Comparison of ENCODE assay signal across 8 mouse cellular contexts in genomic region chr17:27520557-27520956, GRCm38 (mm10). TPM values are rescaled to one million over a fixed set of nuclear protein-coding genes. Genes with fewer than 3 reads are reported as not detected.
DNase-seq lines count a peak whose midpoint lies in the region; ATAC-seq and TF ChIP-seq lines count a peak whose summit lies in the region.

No protein-coding gene starts in this region.

- under 1% methylated on average over 27 of the region's 27 CpGs for WGBS in forebrain, embryonic 12.5 days
- WGBS in intestine, embryonic 15.5 days: under 1% methylated on average over 27 of the region's 27 CpGs
- under 1% methylated on average over 27 of the region's 27 CpGs for WGBS in limb, embryonic 15.5 days

- peak overlapping the region; percentile 34 for H3K4me2 ChIP-seq in forebrain, embryonic 12.5 days
- peak overlapping the region; percentile 41 for H3K4me2 ChIP-seq in intestine, embryonic 15.5 days (replicated peaks)
- H3K4me2 ChIP-seq in limb, embryonic 15.5 days: peak overlapping the region; percentile 22; the same call in 1 of the 2 replicates

- no peak overlapping the region for H3K27ac ChIP-seq in forebrain, embryonic 12.5 days
- no peak overlapping the region for H3K27ac ChIP-seq in intestine, embryonic 15.5 days
- no peak overlapping the region for H3K27ac ChIP-seq in limb, embryonic 15.5 days
- no peak overlapping the region for H3K27ac ChIP-seq in testis, adult 2 months (ENCODE audit: control insufficient read depth, insufficient read depth, low read depth, low read length)

- no peak for TF ChIP-seq POLR2A in brain, embryonic 14.5 days (IDR thresholded peaks at IDR 0.05; ENCODE audit: borderline replicate concordance, extremely low read depth, insufficient read depth, insufficient read length, poor library complexity, severe bottlenecking)
- no peak for TF ChIP-seq POLR2A in testis, adult 2 months (IDR thresholded peaks at IDR 0.05; ENCODE audit: control insufficient read depth, low read depth, low read length)

- peak; percentile 94 for TF ChIP-seq CTCF in brain, embryonic 14.5 days (IDR thresholded peaks at IDR 0.05; ENCODE audit: borderline replicate concordance, extremely low read depth, insufficient read depth, insufficient read length)
- TF ChIP-seq CTCF in testis, adult 2 months (IDR thresholded peaks at IDR 0.05; ENCODE audit: control insufficient read depth, insufficient read depth, insufficient replicate concordance, low read depth, low read length): peak; percentile 98

- H3K4me3 ChIP-seq in forebrain, embryonic 12.5 days (replicated peaks): 0 out of 2 replicates have a peak overlapping the region, but pooled peaks have one; percentile 5
- H3K4me3 ChIP-seq in intestine, embryonic 15.5 days (replicated peaks): no peak overlapping the region; the same call in 1 of the 2 replicates
- H3K4me3 ChIP-seq in limb, embryonic 15.5 days: no peak overlapping the region
- peak overlapping the region; percentile 63 for H3K4me3 ChIP-seq in testis, adult 2 months (ENCODE audit: control insufficient read depth, low read depth, low read length)

- DNase-seq in kidney, adult 18-20 months: peak; percentile 64
- no peak for DNase-seq in kidney, adult 11 months
- DNase-seq in brain, embryonic 14.5 days (ENCODE audit: low read depth): peak; percentile 63
- DNase-seq in naive thymus-derived CD4-positive, alpha-beta T cell, adult 2 months (ENCODE audit: low read depth): peak; percentile 80

- no peaks in the 10 kb centered on the region for H3K9me3 ChIP-seq in forebrain, embryonic 12.5 days
- H3K9me3 ChIP-seq in intestine, embryonic 15.5 days: no peaks in the 10 kb centered on the region
- H3K9me3 ChIP-seq in limb, embryonic 15.5 days: 0 out of 2 replicates have a peak, but pooled peaks cover 1% of the 10 kb centered on the region

- H3K4me1 ChIP-seq in forebrain, embryonic 12.5 days: peaks cover 30% of the 10 kb centered on the region
- no peaks in the 10 kb centered on the region for H3K4me1 ChIP-seq in intestine, embryonic 15.5 days (replicated peaks)
- H3K4me1 ChIP-seq in limb, embryonic 15.5 days: peaks cover 4% of the 10 kb centered on the region
- H3K4me1 ChIP-seq in testis, adult 2 months (ENCODE audit: control insufficient read depth, insufficient read depth, low read length): peaks cover 6% of the 10 kb centered on the region

- H3K9ac ChIP-seq in forebrain, embryonic 12.5 days: no peak overlapping the region
- H3K9ac ChIP-seq in intestine, embryonic 15.5 days: no peak overlapping the region
- H3K9ac ChIP-seq in limb, embryonic 15.5 days: no peak overlapping the region

- H3K27me3 ChIP-seq in forebrain, embryonic 12.5 days: peaks cover 67% of the 10 kb centered on the region
- H3K27me3 ChIP-seq in intestine, embryonic 15.5 days (replicated peaks): peaks cover 43% of the 10 kb centered on the region
- H3K27me3 ChIP-seq in limb, embryonic 15.5 days: peaks cover 66% of the 10 kb centered on the region
- H3K27me3 ChIP-seq in testis, adult 2 months (ENCODE audit: control insufficient read depth, insufficient read depth, low read length): no peaks in the 10 kb centered on the region

- no peaks in the 10 kb centered on the region for H3K36me3 ChIP-seq in forebrain, embryonic 12.5 days (replicated peaks)
- no peaks in the 10 kb centered on the region for H3K36me3 ChIP-seq in intestine, embryonic 15.5 days
- H3K36me3 ChIP-seq in limb, embryonic 15.5 days: no peaks in the 10 kb centered on the region
- H3K36me3 ChIP-seq in testis, adult 2 months (ENCODE audit: control insufficient read depth, insufficient read depth, low read length): no peaks in the 10 kb centered on the region

- peak; percentile 52; the same call in 1 of the 2 replicates for ATAC-seq in forebrain, embryonic 12.5 days (ENCODE audit: low FRiP score)
- ATAC-seq in intestine, embryonic 15.5 days: peak; percentile 62; the same call in 1 of the 2 replicates
- ATAC-seq in limb, embryonic 15.5 days (ENCODE audit: insufficient number of reproducible peaks, low FRiP score, low TSS enrichment, low read depth): no peak

RNA-seq across cellular contexts. Expression of gene Grm4, which starts 0.6 kb away (rescaled TPM):
- polyA plus RNA-seq in brain, embryonic 14.5 days (2012; rRNA removed): 16.3 and 28.0 TPM in 2 replicates
- 2.4 TPM in 2 replicates for polyA plus RNA-seq in forebrain, embryonic 12.5 days (2016; fragmentation: Nextera tagmentation; extraction: Ambion mirVana)
- 0.28 and 0.29 TPM in 2 replicates for polyA plus RNA-seq in intestine, embryonic 15.5 days (2015; fragmentation: Nextera tagmentation; extraction: Ambion mirVana)
- 0.54 and 0.55 TPM in 2 replicates for polyA plus RNA-seq in limb, embryonic 15.5 days (2015; fragmentation: Nextera tagmentation; extraction: Ambion mirVana)
- polyA plus RNA-seq in testis, adult 2 months (2012; rRNA removed): 0.70 and 0.81 TPM in 2 replicates

RNA-seq across cellular contexts. Expression of gene Hmga1, which starts 35.7 kb away (rescaled TPM):
- 120 and 130 TPM in 2 replicates for polyA plus RNA-seq in brain, embryonic 14.5 days (2012; rRNA removed)
- polyA plus RNA-seq in forebrain, embryonic 12.5 days (2016; fragmentation: Nextera tagmentation; extraction: Ambion mirVana): 214 and 228 TPM in 2 replicates
- polyA plus RNA-seq in intestine, embryonic 15.5 days (2015; fragmentation: Nextera tagmentation; extraction: Ambion mirVana): 298 and 307 TPM in 2 replicates
- polyA plus RNA-seq in limb, embryonic 15.5 days (2015; fragmentation: Nextera tagmentation; extraction: Ambion mirVana): 161 and 167 TPM in 2 replicates
- polyA plus RNA-seq in testis, adult 2 months (2012; rRNA removed): 64.3 and 68.4 TPM in 2 replicates

RNA-seq across cellular contexts. Expression of gene AI413582, which starts 45.0 kb away (rescaled TPM):
- polyA plus RNA-seq in brain, embryonic 14.5 days (2012; rRNA removed): 35.8 and 53.5 TPM in 2 replicates
- 14.0 and 16.6 TPM in 2 replicates for polyA plus RNA-seq in forebrain, embryonic 12.5 days (2016; fragmentation: Nextera tagmentation; extraction: Ambion mirVana)
- 29.7 and 38.2 TPM in 2 replicates for polyA plus RNA-seq in intestine, embryonic 15.5 days (2015; fragmentation: Nextera tagmentation; extraction: Ambion mirVana)
- polyA plus RNA-seq in limb, embryonic 15.5 days (2015; fragmentation: Nextera tagmentation; extraction: Ambion mirVana): 28.4 TPM in 2 replicates
- 20.7 and 24.5 TPM in 2 replicates for polyA plus RNA-seq in testis, adult 2 months (2012; rRNA removed)

Comparison
In these comparisons a context has a peak if more than half of its experiments do, and no peak if none do; other contexts are left out.
1. H3K4me3 ChIP-seq: peak in forebrain, embryonic 12.5 days (single experiment) and testis, adult 2 months (single experiment); none in intestine, embryonic 15.5 days (single experiment) and limb, embryonic 15.5 days (single experiment).
2. Peak in every context shown above with its lines, with median percentiles within 50 percentile points of each other: H3K4me2 ChIP-seq.